Mouse (Mus musculus) small intestine, adult 2 months (tissue): ENCODE data around the gene Wdr66.

ENCODE experiments used
- CTCF ChIP-seq: fragments of 200-500 bp; IDR thresholded peaks from 2 replicates; pipeline ENCODE4 v1.5.1; 2012; ENCODE audit warnings: low read depth, mild to moderate bottlenecking, control low read depth, inconsistent platforms, low read length, moderate library complexity, mixed read lengths; ENCODE audit not compliant: insufficient replicate concordance, insufficient read length; ENCODE audit errors: extremely low read depth
- POLR2A ChIP-seq: fragments of 200-500 bp; IDR thresholded peaks from 2 replicates; pipeline ENCODE4 v1.6.1; 2012; ENCODE audit warnings: low read depth, mild to moderate bottlenecking, control low read depth, inconsistent platforms, low read length, moderate library complexity

DNA sequence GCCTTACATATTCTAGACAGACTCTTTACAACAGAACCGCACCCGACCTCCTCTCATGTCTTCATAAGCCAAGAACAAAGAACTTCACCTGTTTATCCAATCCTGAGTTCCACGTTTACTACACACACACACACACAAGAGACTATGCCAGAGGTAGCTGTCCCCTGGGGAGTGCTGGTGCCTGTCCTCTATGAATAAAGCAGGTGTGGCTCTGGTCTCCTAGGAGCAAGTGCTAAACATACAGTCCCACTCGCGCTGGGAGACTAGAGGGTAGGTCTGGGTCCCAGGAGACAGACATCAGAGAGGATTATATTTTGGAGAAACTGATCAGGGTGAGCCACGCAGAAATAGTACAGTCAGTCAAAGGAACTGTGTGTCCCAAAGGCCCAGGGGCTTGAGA, 81.7 kb downstream of the Wdr66 start:
- no peak for TF ChIP-seq CTCF
- TF ChIP-seq POLR2A: no peak
